Mouse (Mus musculus) brain, adult 10 weeks (tissue): ENCODE results near the gene Gm38100. TPM values are rescaled to one million over a fixed set of nuclear protein-coding genes. Genes with fewer than 3 reads are reported as not detected.

Source experiments
- polyA plus RNA-seq: library from polyadenylated mRNA; stranded (reverse); fragments of 350-450 nt; fragmentation: Illumina TruSeq; extraction: RNeasy Lipid Tissue Mini Kit (QIAGEN cat#74804); gene quantifications from one replicate; pipeline ENCODE4 v1.2.3, GENCODE M21; 2015; ENCODE audit warnings: low read depth, low replicate concordance

Gm38100 gene
- not detected for polyA plus RNA-seq

GRCm38 (mm10) chr1:175920029-175920428 lies at the start of gene Gm38100:
Gm38100 (plus strand) TSS chr1:175920329.

GRCm38 (mm10) chr1:175880453-175881296 lies 39.5 kb upstream of the Gm38100 start, which contains the start of gene Exo1:
Exo1 (plus strand) TSS chr1:175880581.

Other genes starting within 250 kb of the Gm38100 start
- gene Opn3, start 227.6 kb upstream of the Gm38100 start, polyA plus RNA-seq, result 6.9 TPM
- 7.7 TPM for gene Chml, start 227.4 kb upstream of the Gm38100 start, polyA plus RNA-seq
- not detected for gene Wdr64, start 221.7 kb upstream of the Gm38100 start, polyA plus RNA-seq
- gene Exo1, start 39.7 kb upstream of the Gm38100 start, polyA plus RNA-seq, result 0.12 TPM
- gene Rbm8a2, start 58.8 kb downstream of the Gm38100 start, polyA plus RNA-seq, result not detected